8 mouse cellular contexts compared by ENCODE assay signal in the genomic region with DNA sequence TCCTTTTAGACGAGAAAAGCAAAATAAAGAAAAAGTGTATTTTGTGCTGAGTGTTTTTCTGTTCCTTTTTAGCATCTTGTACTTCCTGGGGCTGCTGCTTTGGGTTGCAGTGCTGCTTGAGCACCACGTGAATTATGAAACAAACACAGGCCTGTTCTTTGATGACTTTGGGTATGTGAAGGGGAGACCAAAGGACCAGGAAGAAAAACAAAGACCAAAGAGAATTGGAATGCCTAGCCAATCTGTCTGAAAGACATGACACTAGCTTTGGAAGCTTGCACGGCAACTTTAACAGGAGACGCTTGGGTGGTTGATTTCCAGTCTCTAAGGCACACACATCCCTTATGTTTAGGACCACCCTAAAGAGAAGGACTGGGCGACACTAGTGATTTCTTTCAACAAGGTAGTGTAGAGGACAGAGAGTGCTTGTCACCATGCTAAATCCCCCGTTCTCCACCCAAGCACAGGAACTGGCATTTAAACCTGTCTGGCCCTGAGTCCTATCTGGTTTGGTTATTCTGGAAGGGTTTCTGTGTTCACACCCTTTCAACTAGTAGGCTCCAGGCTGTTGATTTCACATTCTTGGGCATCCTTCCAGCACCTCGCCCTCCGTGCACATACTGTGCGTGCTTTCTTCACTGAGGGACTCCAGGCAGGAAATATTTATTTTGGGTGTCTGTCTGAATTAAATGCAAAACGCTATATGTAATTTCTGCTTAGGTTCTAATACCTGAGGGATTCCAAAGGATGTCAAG. TPM values are rescaled to one million over a fixed set of nuclear protein-coding genes. Genes with fewer than 3 reads are reported as not detected.
DNase-seq lines count a peak whose midpoint lies in the region; ATAC-seq and TF ChIP-seq lines count a peak whose summit lies in the region.

No protein-coding gene starts in this region.

- no peak for TF ChIP-seq POLR2A in lung, adult 2 months (IDR thresholded peaks at IDR 0.05; ENCODE audit: borderline replicate concordance, extremely low read depth, low read depth, low read length)

- DNase-seq in left cerebral cortex, postnatal 25 days (ENCODE audit: low spot score in 2 of 2), result peak; percentile 14 to 16
- no peak for DNase-seq in left cerebral cortex, adult 2 months (ENCODE audit: extremely low spot score in 1 of 2, low spot score in 2 of 2)
- DNase-seq in gastrocnemius, adult 8-10 months (ENCODE audit: low spot score in 2 of 2), result peak; percentile 53 to 70
- DNase-seq in hindbrain, embryonic 14.5 days (ENCODE audit: low spot score), result peak; percentile 57
- peak; percentile 69 for DNase-seq in lung, adult 2 months
- peak; percentile 19 for DNase-seq in right cerebral cortex, postnatal 4 days
- DNase-seq in liver, embryonic 11.5 days (ENCODE audit: low spot score), result no peak

- no peak overlapping the region for H3K27ac ChIP-seq in left cerebral cortex, adult 2 months
- peak overlapping the region; percentile 27 for H3K27ac ChIP-seq in hindbrain, embryonic 14.5 days
- no peak overlapping the region for H3K27ac ChIP-seq in liver, embryonic 11.5 days (ENCODE audit: low read depth, low read length)

- H3K9me3 ChIP-seq in hindbrain, embryonic 14.5 days (ENCODE audit: control insufficient read depth, low read length), result no peaks in the 10 kb centered on the region
- H3K9me3 ChIP-seq in liver, embryonic 11.5 days (ENCODE audit: control insufficient read depth, low read length), result no peaks in the 10 kb centered on the region

- no peak overlapping the region for H3K4me3 ChIP-seq in left cerebral cortex, adult 2 months
- no peak overlapping the region for H3K4me3 ChIP-seq in hindbrain, embryonic 14.5 days (replicated peaks; ENCODE audit: low read length)
- H3K4me3 ChIP-seq in lung, adult 2 months (replicated peaks; ENCODE audit: extremely low read depth, low read depth, low read length), result no peak overlapping the region
- H3K4me3 ChIP-seq in liver, embryonic 11.5 days (ENCODE audit: low read depth, low read length), result no peak overlapping the region

- no peaks in the 10 kb centered on the region for H3K36me3 ChIP-seq in hindbrain, embryonic 14.5 days (replicated peaks; ENCODE audit: control insufficient read depth, insufficient read depth)
- H3K36me3 ChIP-seq in liver, embryonic 11.5 days (ENCODE audit: control insufficient read depth, insufficient read depth, low read length), result no peaks in the 10 kb centered on the region

- H3K4me1 ChIP-seq in hindbrain, embryonic 14.5 days (replicated peaks; ENCODE audit: control insufficient read depth, insufficient read depth, low read length), result peaks cover 17% of the 10 kb centered on the region
- peaks cover 11% of the 10 kb centered on the region for H3K4me1 ChIP-seq in lung, adult 2 months (ENCODE audit: control insufficient read depth, insufficient read depth, low read length)
- no peaks in the 10 kb centered on the region for H3K4me1 ChIP-seq in liver, embryonic 11.5 days (replicated peaks; ENCODE audit: control insufficient read depth, insufficient read depth, low read length)

- H3K9ac ChIP-seq in hindbrain, embryonic 14.5 days, result no peak overlapping the region
- no peak overlapping the region for H3K9ac ChIP-seq in liver, embryonic 11.5 days (ENCODE audit: low read depth, low read length)

- peak overlapping the region; percentile 3; the same call in 1 of the 2 replicates for H3K4me2 ChIP-seq in hindbrain, embryonic 14.5 days (replicated peaks)
- no peak overlapping the region for H3K4me2 ChIP-seq in liver, embryonic 11.5 days

- 40% methylated on average over 10 of the region's 10 CpGs for WGBS in hindbrain, embryonic 14.5 days
- WGBS in lung, adult 2 months, result 25% methylated on average over 10 of the region's 10 CpGs
- WGBS in liver, embryonic 11.5 days, result 69% methylated on average over 10 of the region's 10 CpGs

- no peak for TF ChIP-seq CTCF in left cerebral cortex, adult 2 months (IDR thresholded peaks at IDR 0.05)
- TF ChIP-seq CTCF in lung, adult 2 months (IDR thresholded peaks at IDR 0.05; ENCODE audit: insufficient read depth, low read length), result no peak

- intact Hi-C loops in left cerebral cortex, postnatal 25 days (cut with DNase I), result no loop called here
- intact Hi-C loops in left cerebral cortex, adult 2 months (cut with DNase I), result loop anchor here (5.0 kb wide), 1 partner anchor 169 kb away; no protein-coding TSS in a partner anchor

- no peaks in the 10 kb centered on the region for H3K27me3 ChIP-seq in hindbrain, embryonic 14.5 days (ENCODE audit: control insufficient read depth, insufficient read depth, low read length)
- no peaks in the 10 kb centered on the region for H3K27me3 ChIP-seq in liver, embryonic 11.5 days (replicated peaks; ENCODE audit: control insufficient read depth, insufficient read depth, low read length)

- ATAC-seq in hindbrain, embryonic 14.5 days (ENCODE audit: low FRiP score), result peak; percentile 52; the same call in 1 of the 2 replicates
- no peak for ATAC-seq in CD4-positive, CD25-positive, alpha-beta regulatory T cell, adult 4 months
- no peak for ATAC-seq in liver, embryonic 11.5 days (replicated peaks; ENCODE audit: low FRiP score)

RNA-seq across cellular contexts. Expression of gene Tmpo, which starts 59.9 kb away (rescaled TPM):
- total RNA-seq in left cerebral cortex, postnatal 25 days (2021), result 10 to 100 TPM; 39.7 to 41.5 TPM
- 10 to 100 TPM; 40.4 to 40.6 TPM for total RNA-seq in left cerebral cortex, adult 2 months (2021)
- 10 to 100 TPM; 47.8 to 71.6 (median 53.8) TPM for total RNA-seq in gastrocnemius, adult 8-10 months (2022)
- polyA plus RNA-seq in hindbrain, embryonic 14.5 days (2014; fragmentation: Nextera tagmentation; extraction: Ambion mirVana), result 111 and 115 TPM in 2 replicates
- polyA plus RNA-seq in lung, adult 2 months (2012; rRNA removed), result 40.4 and 49.6 TPM in 2 replicates
- 10 to 100 TPM; 35.8 to 68.9 TPM for polyA plus RNA-seq in CD4-positive, CD25-positive, alpha-beta regulatory T cell, adult 4 months (2017; shearing (Covaris generic))
- polyA plus RNA-seq in liver, embryonic 11.5 days (2014; fragmentation: Nextera tagmentation; extraction: Ambion mirVana), result 207 and 219 TPM in 2 replicates

Comparison
In these comparisons a context has a peak if more than half of its experiments do, and no peak if none do; other contexts are left out.
1. DNase-seq: peak in left cerebral cortex, postnatal 25 days (2 of 2), gastrocnemius, adult 8-10 months (2 of 2), hindbrain, embryonic 14.5 days (single experiment), lung, adult 2 months (single experiment) and right cerebral cortex, postnatal 4 days (single experiment); none in left cerebral cortex, adult 2 months (0 of 2) and liver, embryonic 11.5 days (single experiment).